Mouse (Mus musculus): ENCODE data around the gene Ifit3.

- no peak for TF ChIP-seq CTCF (IDR thresholded peaks at IDR 0.05; ENCODE audit: borderline replicate concordance, insufficient read depth, low read depth, low read length)
- TF ChIP-seq POLR2A (IDR thresholded peaks at IDR 0.05; ENCODE audit: borderline replicate concordance, insufficient read depth, low read length), result no peak
Observed at GRCm38 (mm10) chr19:34627496-34627895, 44.2 kb downstream of the Ifit3 start.
